Comparison of ENCODE assay signal across 11 mouse cellular contexts in genomic region chr5:147574517-147574916, GRCm38 (mm10).
DNase-seq lines count a peak whose midpoint lies in the region; ATAC-seq and TF ChIP-seq lines count a peak whose summit lies in the region.
"Had no signal": no experiment of that assay in that cellular context is flagged by ENCODE, and none has a peak within 500 bp of the region (broad histone marks: within the 10 kb centered on the region; RNA-seq: fewer than 3 reads in every experiment).

No protein-coding gene starts in this region.

- no peak overlapping the region for H3K4me3 ChIP-seq in heart, adult 2 months
- no peak overlapping the region for H3K4me3 ChIP-seq in lung, postnatal 0 days (ENCODE audit: low read depth, low read length)
- no peak overlapping the region for H3K4me3 ChIP-seq in intestine, embryonic 15.5 days (replicated peaks)
- H3K4me3 ChIP-seq: limb, embryonic 13.5 days had no signal

- no peak overlapping the region for H3K27ac ChIP-seq in heart, adult 2 months
- no peak overlapping the region for H3K27ac ChIP-seq in lung, postnatal 0 days (ENCODE audit: low read length)
- no peak overlapping the region for H3K27ac ChIP-seq in intestine, embryonic 15.5 days
- H3K27ac ChIP-seq: limb, embryonic 13.5 days had no signal

- no peaks in the 10 kb centered on the region for H3K9me3 ChIP-seq in lung, postnatal 0 days (ENCODE audit: low read length)
- H3K9me3 ChIP-seq in intestine, embryonic 15.5 days: no peaks in the 10 kb centered on the region
- H3K9me3 ChIP-seq: limb, embryonic 13.5 days had no signal

- H3K79me2 ChIP-seq in heart, adult 2 months (replicated peaks; ENCODE audit: control insufficient read depth, insufficient read depth, low read length): no peaks in the 10 kb centered on the region

- peak; percentile 78 for ATAC-seq in lung, postnatal 0 days
- ATAC-seq in intestine, embryonic 15.5 days: no peak

- peak; percentile 65; the same call in 1 of the 2 replicates for TF ChIP-seq EP300 in heart, adult 2 months (IDR thresholded peaks at IDR 0.05; ENCODE audit: insufficient read depth, low read depth, low read length)
- no peak for TF ChIP-seq EP300 in lung, postnatal 0 days (IDR thresholded peaks at IDR 0.05)

- H3K9ac ChIP-seq in heart, adult 2 months (ENCODE audit: low read depth, low read length): no peak overlapping the region
- H3K9ac ChIP-seq in lung, postnatal 0 days (replicated peaks; ENCODE audit: low read depth): no peak overlapping the region
- no peak overlapping the region for H3K9ac ChIP-seq in intestine, embryonic 15.5 days
- H3K9ac ChIP-seq: limb, embryonic 13.5 days had no signal

- H3K36me3 ChIP-seq in heart, adult 2 months (ENCODE audit: control insufficient read depth, insufficient read depth, low read length): peaks cover 6% of the 10 kb centered on the region
- H3K36me3 ChIP-seq in lung, postnatal 0 days (ENCODE audit: insufficient read depth, low read length): no peaks in the 10 kb centered on the region
- no peaks in the 10 kb centered on the region for H3K36me3 ChIP-seq in intestine, embryonic 15.5 days
- H3K36me3 ChIP-seq: limb, embryonic 13.5 days had no signal

- no peak overlapping the region for H3K4me2 ChIP-seq in lung, postnatal 0 days (replicated peaks; ENCODE audit: low read depth, low read length)
- H3K4me2 ChIP-seq in intestine, embryonic 15.5 days (replicated peaks): no peak overlapping the region
- H3K4me2 ChIP-seq: limb, embryonic 13.5 days had no signal

- TF ChIP-seq CTCF in heart, adult 2 months (IDR thresholded peaks at IDR 0.05): peak; percentile 30
- peak; percentile 40 for TF ChIP-seq CTCF in lung, postnatal 0 days (IDR thresholded peaks at IDR 0.05)

- no peaks in the 10 kb centered on the region for H3K27me3 ChIP-seq in heart, adult 2 months (ENCODE audit: control insufficient read depth, insufficient read depth, low read length)
- no peaks in the 10 kb centered on the region for H3K27me3 ChIP-seq in lung, postnatal 0 days (replicated peaks; ENCODE audit: insufficient read depth, low read length)
- no peaks in the 10 kb centered on the region for H3K27me3 ChIP-seq in intestine, embryonic 15.5 days (replicated peaks)

- peak; percentile 25 for DNase-seq in gastrocnemius, postnatal 25 days
- no peak for DNase-seq in gastrocnemius, postnatal 14 days
- peak; percentile 60 to 68 for DNase-seq in heart, adult 2 months
- DNase-seq in kidney, adult 9 months: peak; percentile 73
- peak; percentile 55 for DNase-seq in lung, postnatal 0 days (ENCODE audit: low spot score)
- no peak for DNase-seq in left cerebral cortex, adult 9 months (ENCODE audit: low spot score in 2 of 2)
- no peak for DNase-seq in gastrocnemius, adult 18-20 months (ENCODE audit: low spot score)
- DNase-seq: cerebellum, postnatal 14 days; thymus, adult 2 months had no signal

- peak; percentile 21; the same call in 1 of the 2 replicates for TF ChIP-seq POLR2A in heart, adult 2 months (IDR thresholded peaks at IDR 0.05; ENCODE audit: insufficient read depth, low read depth, low read length)

- peaks cover 14% of the 10 kb centered on the region for H3K4me1 ChIP-seq in heart, adult 2 months (ENCODE audit: control insufficient read depth, insufficient read depth, low read length)
- no peaks in the 10 kb centered on the region for H3K4me1 ChIP-seq in lung, postnatal 0 days (ENCODE audit: insufficient read depth, low read depth, low read length)
- no peaks in the 10 kb centered on the region for H3K4me1 ChIP-seq in intestine, embryonic 15.5 days (replicated peaks)
- H3K4me1 ChIP-seq: limb, embryonic 13.5 days had no signal

- WGBS in heart, adult 2 months: 21% methylated on average over 8 of the region's 8 CpGs
- WGBS in lung, postnatal 0 days: 53% methylated on average over 8 of the region's 8 CpGs
- WGBS in intestine, embryonic 15.5 days: 65% methylated on average over 8 of the region's 8 CpGs

- intact Hi-C loops in gastrocnemius, postnatal 14 days (cut with DNase I; ENCODE audit: low total_unique reads): no loop called here
- intact Hi-C loops in heart, adult 2 months (cut with DNase I): no loop called here

Comparison
In these comparisons a context has a peak if more than half of its experiments do, and no peak if none do; other contexts are left out.
1. DNase-seq: peak in gastrocnemius, postnatal 25 days (single experiment), heart, adult 2 months (2 of 2), kidney, adult 9 months (single experiment) and lung, postnatal 0 days (single experiment); none in gastrocnemius, postnatal 14 days (single experiment), left cerebral cortex, adult 9 months (0 of 2) and gastrocnemius, adult 18-20 months (single experiment).